Mouse (Mus musculus) heart, adult 11 months (tissue): ENCODE results near the gene Lin7b.
A peak's percentile ranks its signal among the peaks of the same experiment; 100 is the strongest.
"Not testable (repeated sequence)": the region's sequence is repeated elsewhere in the genome, so short reads cannot be mapped to it uniquely, and the experiment has no call there.

ENCODE experiments used
- DNase-seq: peaks from one replicate; pipeline ENCODE4 v3.0.0; 2022

Gene Lin7b

DNA sequence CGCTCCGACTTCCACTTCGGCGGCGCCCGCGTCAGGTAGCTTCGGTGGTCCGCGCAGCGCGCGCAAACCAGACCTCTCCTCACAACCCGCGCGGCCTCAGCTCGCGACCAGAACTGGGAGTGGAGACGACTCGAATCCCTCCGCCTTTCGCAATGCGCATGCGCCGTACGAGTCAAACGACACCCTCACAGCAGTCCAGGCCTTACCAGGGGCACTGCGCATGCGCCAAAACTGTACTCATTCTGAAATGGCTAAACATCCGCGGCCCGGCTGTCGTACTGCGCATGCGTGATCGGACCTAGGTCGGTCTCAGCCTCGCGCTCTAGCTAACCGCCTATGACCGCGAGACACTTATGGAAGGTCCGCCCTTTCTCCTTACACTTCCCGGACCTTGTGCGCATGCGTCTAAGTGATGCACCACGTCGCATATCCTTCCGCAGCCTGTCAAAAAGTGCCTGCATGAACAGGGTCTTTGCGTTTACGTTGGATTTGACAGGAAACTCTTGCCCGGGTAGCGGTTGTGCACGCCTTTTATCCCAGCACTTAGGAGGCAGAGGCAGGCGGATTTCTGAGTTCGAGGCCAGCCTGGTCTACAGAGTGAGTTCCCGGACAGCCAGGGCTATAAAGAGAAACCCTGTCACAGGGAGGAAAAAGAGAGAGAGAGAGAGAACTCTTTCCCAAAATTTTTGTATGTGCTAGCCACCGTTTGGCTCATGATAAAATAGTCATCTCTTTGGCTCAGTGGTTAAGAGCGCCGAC is 25.4 kb upstream of the Lin7b start, which contains the start of gene Snrnp70:
Snrnp70 (minus strand) TSS at position 165 of the 759 bp plus-strand sequence.
- DNase-seq: peak; percentile 100

- no peak for DNase-seq
These were observed 24.8 kb upstream of the Lin7b start for GRCm38 (mm10) chr7:45395129-45395541.

DNA sequence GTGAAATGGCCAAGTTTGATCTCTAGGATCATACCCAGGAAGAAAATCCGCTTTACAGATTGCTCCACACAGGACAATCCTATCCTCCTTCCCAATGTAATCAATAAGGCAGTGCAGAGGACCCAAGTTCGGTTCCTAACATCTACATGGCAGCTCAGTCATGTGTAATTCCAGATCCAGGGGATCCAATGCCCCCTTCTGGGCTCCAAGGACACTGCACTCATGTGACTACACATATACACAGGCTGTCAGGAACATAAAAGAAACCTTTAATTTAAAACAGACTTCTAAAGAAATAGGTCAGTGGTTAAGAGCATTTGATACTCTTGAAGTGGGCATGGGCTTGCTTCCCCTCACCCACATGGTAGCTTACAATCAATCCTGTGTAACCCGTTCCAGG is 15.7 kb upstream of the Lin7b start:
- DNase-seq: no peak

GRCm38 (mm10) chr7:45376057-45376456 is 5.7 kb upstream of the Lin7b start:
- DNase-seq: no peak

DNA sequence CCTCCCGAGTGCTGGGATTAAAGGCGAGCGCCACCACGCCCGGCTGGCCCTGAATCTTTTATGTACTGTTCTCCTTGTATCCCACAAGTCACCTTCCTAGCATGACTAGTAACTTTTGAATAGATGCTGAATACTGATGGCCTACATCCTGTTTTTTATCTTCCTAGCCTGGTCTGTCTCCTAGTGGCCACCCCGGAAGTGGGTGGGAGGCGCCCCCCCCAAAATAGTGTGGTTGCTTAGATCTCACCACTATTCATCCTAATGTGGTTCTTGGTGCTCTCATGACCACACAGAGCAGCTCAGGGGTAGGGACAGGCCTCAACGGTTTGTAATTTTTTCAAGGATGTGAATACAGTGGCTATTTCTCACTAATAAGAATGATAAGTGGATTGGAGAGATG is 4.2 kb upstream of the Lin7b start:
- DNase-seq: no peak

GRCm38 (mm10) chr7:45372371-45372770 is 2.0 kb upstream of the Lin7b start:
- DNase-seq: no peak

- peak; percentile 92 for DNase-seq
These were observed 428 bp downstream of the Lin7b start for GRCm38 (mm10) chr7:45369836-45370474.

DNA sequence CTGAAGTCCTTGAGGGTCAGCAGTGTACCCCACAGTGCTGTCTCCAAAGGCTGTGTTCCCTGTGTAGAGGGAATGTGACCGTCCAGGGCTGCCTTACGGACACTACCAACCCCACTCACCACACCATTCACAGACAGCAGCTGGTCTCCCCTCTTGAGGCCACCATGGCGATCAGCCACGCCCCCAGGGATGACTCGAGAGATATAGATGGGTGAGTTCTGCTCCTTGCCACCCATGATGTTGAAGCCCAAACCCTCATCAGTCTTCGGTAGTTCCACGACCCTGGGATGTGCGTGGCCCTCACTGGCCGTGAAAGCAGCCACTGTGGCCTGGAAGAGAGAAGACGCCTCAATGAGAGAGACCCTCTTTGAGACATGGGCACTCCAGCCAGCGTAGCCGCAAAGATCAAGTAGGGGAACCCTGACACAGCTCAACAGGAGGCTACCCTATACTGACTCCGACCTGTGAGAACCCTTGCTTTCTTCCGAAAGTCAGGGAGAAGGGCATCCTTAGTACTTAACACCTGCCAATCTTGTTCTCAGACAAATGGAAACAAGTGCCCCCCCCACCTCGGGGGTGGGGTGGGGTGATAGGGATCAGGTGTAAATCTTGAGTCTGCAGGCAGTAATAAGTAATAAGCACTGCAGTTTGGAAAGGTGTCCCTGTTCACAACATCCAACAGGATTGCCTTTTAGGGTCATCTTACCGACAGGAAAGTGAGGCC is 1.2 kb downstream of the Lin7b start:
- DNase-seq: no peak

DNA sequence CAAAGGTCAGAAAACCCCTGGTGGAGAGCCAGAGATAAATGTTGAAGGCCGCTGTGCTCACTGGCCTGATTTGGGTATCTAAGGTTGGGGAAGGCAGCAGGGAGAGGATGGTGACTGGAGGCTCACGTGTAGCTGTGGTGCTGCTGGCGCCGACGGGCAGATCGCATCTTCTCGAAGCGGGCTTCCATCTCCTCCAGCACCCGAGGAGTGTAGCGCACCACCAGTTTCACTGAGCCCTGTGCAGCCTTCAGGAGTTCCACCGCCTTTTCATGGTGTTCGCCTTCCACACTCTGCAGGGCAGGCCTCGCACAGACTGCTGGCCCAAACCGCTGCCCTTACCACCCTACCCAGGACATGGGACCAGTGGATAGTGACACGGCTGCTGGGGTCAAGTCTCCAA is 2.2 kb downstream of the Lin7b start:
- DNase-seq: no peak

DNA sequence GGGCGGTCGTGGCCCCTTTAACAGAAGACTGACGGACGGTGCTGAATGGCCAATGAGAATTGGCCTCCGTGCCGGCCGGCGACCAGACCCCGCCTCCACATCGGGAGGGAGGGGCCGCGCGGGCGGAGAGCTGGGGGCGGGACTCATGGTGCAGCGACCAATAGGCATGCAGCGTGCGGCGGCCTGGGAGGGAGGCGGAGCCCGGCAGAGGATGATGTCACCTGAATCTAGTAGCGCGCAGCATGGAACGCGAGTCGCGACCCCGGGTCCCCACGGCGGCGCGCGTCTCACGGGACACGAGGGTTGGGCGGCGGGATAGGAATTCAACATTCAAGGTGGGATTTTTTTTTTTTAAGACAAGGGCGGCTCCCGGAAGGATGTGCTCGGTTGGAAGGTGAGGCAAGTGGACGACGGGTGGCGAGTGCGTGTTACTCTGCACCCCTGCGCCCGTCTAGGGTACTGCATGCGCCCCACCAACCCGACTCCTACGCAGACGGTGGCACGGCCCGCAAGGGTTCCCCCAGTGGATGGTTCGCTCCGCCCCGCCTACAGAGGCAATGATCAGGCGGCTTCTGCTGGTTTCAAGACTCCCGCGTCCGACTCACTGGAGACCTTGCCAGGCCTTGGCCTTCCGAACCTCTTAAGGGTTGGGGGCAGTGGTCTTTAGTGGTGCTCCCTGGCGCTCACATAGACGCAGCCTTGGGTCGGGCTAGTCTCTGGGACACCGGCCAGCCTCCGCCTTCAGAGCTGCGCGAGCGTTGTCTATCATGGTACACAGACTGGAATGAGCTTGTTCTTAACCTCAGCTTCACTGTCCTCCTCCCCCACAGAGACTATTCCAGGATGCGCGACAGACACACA is 3.1 kb downstream of the Lin7b start:
- DNase-seq: peak; percentile 100

DNA sequence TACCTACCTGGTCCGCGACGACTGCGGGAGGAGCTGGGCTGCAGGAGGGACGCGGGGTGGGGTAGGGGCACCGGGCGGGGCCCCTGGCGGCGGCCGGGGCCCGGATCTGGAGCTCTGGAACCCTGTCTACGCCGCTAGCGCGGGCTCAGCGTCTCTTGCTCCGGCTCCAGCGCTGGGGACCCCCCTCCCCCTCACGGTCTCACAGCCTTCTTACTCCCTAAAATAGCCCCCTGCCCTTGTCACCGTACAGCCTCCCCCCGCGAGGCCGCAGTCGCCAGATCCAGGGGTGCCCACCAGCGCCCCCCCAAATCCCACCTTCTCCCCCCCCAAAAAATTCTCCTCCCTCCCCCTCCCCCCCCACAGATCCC is 3.7 kb downstream of the Lin7b start, which contains the start of gene Ppfia3:
Ppfia3 (minus strand) TSS at position 368 of the 368 bp plus-strand sequence.
- no peak for DNase-seq

DNA sequence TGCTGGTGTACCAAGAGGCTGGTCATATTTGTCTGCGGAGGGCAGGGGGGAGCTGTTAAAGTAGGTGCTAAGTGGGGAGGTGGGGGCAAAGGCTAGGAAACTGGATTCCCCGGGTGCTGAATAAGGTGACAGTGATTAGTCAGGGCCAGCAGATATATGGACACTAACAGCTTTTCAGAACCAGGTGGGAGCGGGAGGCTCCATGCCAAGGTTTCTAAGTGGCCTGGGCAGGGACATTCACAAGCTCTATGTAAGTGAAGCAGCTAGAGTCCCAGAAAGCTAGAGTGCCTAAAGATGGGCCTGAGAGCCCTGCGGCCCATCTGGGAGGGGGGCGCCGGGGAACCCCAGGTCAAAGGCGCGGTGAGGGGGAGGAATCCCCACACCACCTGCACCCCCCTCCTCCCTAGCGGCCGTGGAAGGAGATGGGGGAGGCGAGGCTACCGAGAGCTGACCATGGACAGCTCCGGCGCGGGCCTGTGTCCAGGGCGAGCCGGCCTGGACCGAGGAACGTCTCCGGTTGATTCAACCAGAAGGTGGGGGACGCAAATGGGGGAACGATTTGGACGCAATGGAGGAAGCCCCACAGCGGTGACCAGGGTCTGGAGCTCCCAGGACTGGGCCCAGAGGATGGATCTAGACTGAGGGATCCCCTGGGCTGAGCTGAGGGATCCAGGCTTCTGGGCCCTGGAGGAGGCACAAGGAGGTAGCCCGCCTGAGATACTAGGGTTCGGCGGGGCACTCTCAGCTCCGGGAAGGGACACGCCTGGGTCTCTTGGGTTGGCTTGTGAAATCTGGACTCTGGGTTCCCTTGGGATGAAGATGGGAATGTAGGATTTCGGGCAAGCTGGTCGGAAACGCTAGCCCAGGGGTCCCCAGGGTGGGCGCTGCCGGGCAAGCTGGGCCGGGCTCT is 4.4 kb downstream of the Lin7b start:
- DNase-seq: no peak

- DNase-seq: no peak
These were observed 6.4 kb downstream of the Lin7b start for GRCm38 (mm10) chr7:45363983-45364382.

GRCm38 (mm10) chr7:45362801-45363200 is 7.6 kb downstream of the Lin7b start:
- no peak for DNase-seq

GRCm38 (mm10) chr7:45361243-45361804 is 9.1 kb downstream of the Lin7b start:
- DNase-seq: peak; percentile 96

- DNase-seq: no peak
These were observed 9.8 kb downstream of the Lin7b start for GRCm38 (mm10) chr7:45360404-45361125.

DNA sequence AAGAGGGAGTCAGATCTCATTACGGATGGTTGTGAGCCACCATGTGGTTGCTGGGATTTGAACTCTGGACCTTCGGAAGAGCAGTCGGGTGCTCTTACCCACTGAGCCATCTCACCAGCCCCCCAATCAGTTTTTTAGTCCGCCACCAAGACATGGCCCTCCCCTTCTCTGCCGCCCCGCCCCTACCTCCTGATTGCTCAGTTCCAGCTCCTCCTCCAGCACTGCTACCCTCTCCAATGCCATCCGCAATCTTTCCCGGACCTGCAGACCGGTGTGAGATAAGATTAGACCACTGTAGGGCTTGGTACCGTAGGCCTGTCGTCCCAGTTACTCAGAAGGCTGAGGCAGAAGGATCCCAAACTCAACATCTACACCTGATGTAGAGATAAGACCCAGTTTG is 11.3 kb downstream of the Lin7b start:
- DNase-seq: not testable (repeated sequence)

GRCm38 (mm10) chr7:45356087-45356486 is 14.3 kb downstream of the Lin7b start:
- no peak for DNase-seq

DNA sequence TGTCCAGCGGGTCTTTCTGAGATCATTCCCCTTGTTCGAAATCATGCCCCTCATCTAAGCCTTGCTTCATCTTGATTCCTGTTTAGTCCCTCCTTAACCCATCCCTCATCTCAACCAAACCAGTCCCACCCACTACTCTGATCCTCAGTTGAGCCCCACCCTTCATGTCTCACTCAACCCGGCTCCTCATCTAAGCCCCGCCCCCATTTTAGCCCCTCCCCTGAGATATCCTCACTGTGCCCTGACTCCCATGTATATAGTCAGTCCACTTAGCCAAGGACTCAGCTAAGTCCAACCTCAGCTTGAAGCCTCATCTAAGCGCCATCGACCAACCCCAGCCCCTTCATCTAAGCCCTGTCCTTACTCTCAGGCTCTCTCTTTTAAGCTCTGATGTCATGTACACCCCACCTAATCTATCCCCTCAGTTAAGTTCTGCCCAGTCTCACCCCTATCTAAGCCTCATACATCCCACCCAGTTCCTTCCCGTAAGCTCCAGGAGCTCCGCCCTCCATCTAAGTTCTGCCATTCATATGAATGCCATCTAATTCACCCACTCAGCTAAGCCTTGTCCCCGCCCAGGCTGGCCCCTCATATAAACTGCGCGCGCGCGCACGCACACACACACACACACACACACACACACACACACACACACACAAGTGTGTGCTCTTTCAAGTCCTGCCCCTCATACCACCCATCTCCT is 14.9 kb downstream of the Lin7b start:
- DNase-seq: no peak

GRCm38 (mm10) chr7:45353041-45353440 is 17.3 kb downstream of the Lin7b start:
- DNase-seq: no peak
